Mouse (Mus musculus) CH12F3 (cell line): Measurements from ENCODE around the gene Rarres2.

Experiments
- in situ Hi-C: fragments of 300-500 bp; cut with MboI; formaldehyde crosslinking; loops from 2 replicates; pipeline ENCODE4 v1.14.3; 2020; ENCODE audit warnings: low sequenced_read_pairs

The Rarres2 gene

GRCm38 (mm10) chr6:48572572-48573061, at the start of gene Rarres2:
Gene Rarres2, minus strand, starts transcription at chr6:48572789.
- in situ Hi-C loops, result no loop called here

GRCm38 (mm10) chr6:48620031-48620430, 47.4 kb upstream of the Rarres2 start:
- in situ Hi-C loops, result no loop called here

- in situ Hi-C loops, result no loop called here
Observed at GRCm38 (mm10) chr6:48614756-48615155, 42.2 kb upstream of the Rarres2 start.

GRCm38 (mm10) chr6:48613464-48613863, 40.9 kb upstream of the Rarres2 start:
- in situ Hi-C loops, result no loop called here

- in situ Hi-C loops, result no loop called here
Observed at GRCm38 (mm10) chr6:48610657-48611056, 38.1 kb upstream of the Rarres2 start.

GRCm38 (mm10) chr6:48609512-48609911, 36.9 kb upstream of the Rarres2 start:
- in situ Hi-C loops, result no loop called here

GRCm38 (mm10) chr6:48608124-48608523, 35.5 kb upstream of the Rarres2 start:
- in situ Hi-C loops, result no loop called here

- in situ Hi-C loops, result no loop called here
Observed at GRCm38 (mm10) chr6:48602080-48602741, 29.6 kb upstream of the Rarres2 start.

GRCm38 (mm10) chr6:48601271-48602079, 28.9 kb upstream of the Rarres2 start, which contains the start of gene Zfp775:
Gene Zfp775, plus strand, starts transcription at chr6:48602063.
- in situ Hi-C loops, result no loop called here

GRCm38 (mm10) chr6:48600594-48600993, 28.0 kb upstream of the Rarres2 start:
- in situ Hi-C loops, result no loop called here

GRCm38 (mm10) chr6:48597233-48597625, 24.6 kb upstream of the Rarres2 start:
- in situ Hi-C loops, result no loop called here

- in situ Hi-C loops, result no loop called here
Observed at GRCm38 (mm10) chr6:48596545-48597232, 24.1 kb upstream of the Rarres2 start.

- in situ Hi-C loops, result no loop called here
Observed at GRCm38 (mm10) chr6:48595278-48595677, 22.7 kb upstream of the Rarres2 start.

- in situ Hi-C loops, result no loop called here
Observed at GRCm38 (mm10) chr6:48594043-48594738, 21.6 kb upstream of the Rarres2 start.

- in situ Hi-C loops, result no loop called here
Observed at GRCm38 (mm10) chr6:48593158-48594042, 20.8 kb upstream of the Rarres2 start, which contains the start of the genes Repin1 and Gm44965. Gene Repin1, plus strand, starts transcription at chr6:48593883. Gene Gm44965, plus strand, starts transcription at chr6:48593941.

- in situ Hi-C loops, result no loop called here
Observed at GRCm38 (mm10) chr6:48591871-48592270, 19.3 kb upstream of the Rarres2 start.

GRCm38 (mm10) chr6:48591221-48591845, 18.7 kb upstream of the Rarres2 start:
- in situ Hi-C loops, result no loop called here

GRCm38 (mm10) chr6:48589194-48589750, 16.7 kb upstream of the Rarres2 start, which contains the start of gene Gm45021:
Gene Gm45021, plus strand, starts transcription at chr6:48589610.
- in situ Hi-C loops, result no loop called here

- in situ Hi-C loops, result no loop called here
Observed at GRCm38 (mm10) chr6:48582037-48582436, 9.4 kb upstream of the Rarres2 start.
